Mouse (Mus musculus) midbrain, embryonic 16.5 days (tissue): ENCODE results near the gene Utf1. TPM values are rescaled to one million over a fixed set of nuclear protein-coding genes. Genes with fewer than 3 reads are reported as not detected.

Experiments
- ATAC-seq: fragments of 200-750 bp; cut with Nextera tagmentation; 2 replicates; pipeline ENCODE4 v1.8.0; 2017; ENCODE audit warnings: moderate TSS enrichment
- H3K27ac ChIP-seq: fragments of 300-500 bp; sonication (generic); 2 replicates; pipeline ENCODE4 v1.5.1; 2014; ENCODE audit warnings: mild to moderate bottlenecking, low read length, mixed read lengths
- H3K27me3 ChIP-seq: fragments of 300-500 bp; sonication (generic); 2 replicates; pipeline ENCODE4 v1.6.1; 2014; ENCODE audit warnings: low read depth, low read length, mixed read lengths; ENCODE audit not compliant: control insufficient read depth, insufficient read depth
- H3K36me3 ChIP-seq: fragments of 300-500 bp; sonication (generic); 2 replicates; pipeline ENCODE4 v1.6.1; 2014; ENCODE audit warnings: mild to moderate bottlenecking, low read length, moderate library complexity, mixed read lengths; ENCODE audit not compliant: control insufficient read depth, insufficient read depth
- H3K4me1 ChIP-seq: fragments of 300-500 bp; sonication (generic); 2 replicates; pipeline ENCODE4 v1.6.1; 2014; ENCODE audit warnings: mild to moderate bottlenecking, low read length, mixed read lengths; ENCODE audit not compliant: control insufficient read depth, insufficient read depth
- H3K4me2 ChIP-seq: fragments of 300-500 bp; sonication (generic); 2 replicates; pipeline ENCODE4 v1.6.1; 2014; ENCODE audit warnings: mild to moderate bottlenecking, low read length, mixed read lengths
- H3K4me3 ChIP-seq: fragments of 300-500 bp; sonication (generic); 2 replicates; pipeline ENCODE4 v1.5.1; 2014; ENCODE audit warnings: low read depth, mild to moderate bottlenecking, low read length, moderate library complexity, mixed read lengths
- H3K9ac ChIP-seq: fragments of 300-500 bp; sonication (generic); 2 replicates; pipeline ENCODE4 v1.6.1; 2014; ENCODE audit warnings: low read depth, low read length, mixed read lengths
- H3K9me3 ChIP-seq: fragments of 300-500 bp; sonication (generic); replicated peaks from 2 replicates; pipeline ENCODE4 v1.6.1; 2014; ENCODE audit warnings: mild to moderate bottlenecking, low read length, mixed read lengths; ENCODE audit not compliant: control insufficient read depth, poor library complexity, severe bottlenecking
- WGBS: fragments of 180-500 bp; shearing (Covaris S2); extraction: QIAGEN DNeasy Blood & Tissue Kit; methylation state at CpG from one replicate; pipeline ENCODE4 v1.1.7; 2014; 5-methylcytosine and 5-hydroxymethylcytosine counted together
- polyA plus RNA-seq: library from polyadenylated mRNA; unstranded; fragments of >200 nt; fragmentation: Nextera tagmentation; extraction: Ambion mirVana; gene quantifications from 2 replicates; pipeline ENCODE4 v1.2.1, GENCODE M21; 2015

Gene Utf1
- polyA plus RNA-seq, 1 experiment from 2014 or later: not detected

GRCm38 (mm10) chr7:139901981-139902380 lies 41.6 kb upstream of the Utf1 start:
- Histone ChIP-seq H3K27me3 (no peaks in the 10 kb centered on the region), H3K4me2 (no peak overlapping the region), H3K27ac (no peak overlapping the region), H3K9me3 (no peaks in the 10 kb centered on the region), H3K4me1 (peaks cover 13% of the 10 kb centered on the region), H3K36me3 (peaks cover 12% of the 10 kb centered on the region), H3K9ac (no peak overlapping the region), H3K4me3 (no peak overlapping the region)
- 32% methylated on average over 1 of the region's 1 CpGs for whole genome bisulfite sequencing
- no peak for ATAC-seq

DNA sequence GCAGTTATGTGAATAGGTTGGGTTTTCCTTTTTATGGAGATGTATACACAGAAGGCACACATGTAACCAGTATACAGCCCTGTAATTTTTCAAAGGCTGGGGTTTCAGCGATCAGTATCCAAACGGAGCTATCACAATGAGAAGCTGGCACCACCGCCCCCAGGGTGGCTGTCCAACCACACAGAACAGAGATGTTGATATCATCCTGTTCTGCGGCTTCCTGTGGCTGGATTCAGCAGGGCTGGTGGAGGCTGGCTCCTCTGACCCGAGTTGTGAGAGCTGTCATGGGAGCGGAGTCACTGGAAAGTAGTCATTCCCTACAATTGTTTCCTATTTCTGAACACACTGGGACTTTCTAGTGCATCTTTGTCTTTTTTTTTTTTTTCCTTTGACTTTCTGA lies 38.3 kb upstream of the Utf1 start:
- no peak overlapping the region for H3K4me2 ChIP-seq
- no peak for ATAC-seq
- H3K27ac ChIP-seq: peak overlapping the region; percentile 58; the same call in 1 of the 2 replicates
- no peak overlapping the region for H3K4me3 ChIP-seq
- H3K9ac ChIP-seq: no peak overlapping the region
- H3K27me3 ChIP-seq: no peaks in the 10 kb centered on the region
- peaks cover 7% of the 10 kb centered on the region; the same call in 1 of the 2 replicates for H3K36me3 ChIP-seq
- H3K9me3 ChIP-seq: no peaks in the 10 kb centered on the region
- peaks cover 35% of the 10 kb centered on the region for H3K4me1 ChIP-seq
- WGBS: 25% methylated on average over 6 of the region's 6 CpGs

GRCm38 (mm10) chr7:139905661-139906060 lies 37.9 kb upstream of the Utf1 start:
- 6% methylated on average over 6 of the region's 6 CpGs for WGBS
- Histone ChIP-seq H3K4me2 (no peak overlapping the region), H3K27me3 (no peaks in the 10 kb centered on the region), H3K9me3 (no peaks in the 10 kb centered on the region), H3K36me3 (peaks cover 7% of the 10 kb centered on the region; the same call in 1 of the 2 replicates), H3K9ac (no peak overlapping the region), H3K4me1 (peaks cover 36% of the 10 kb centered on the region), H3K27ac (no peak overlapping the region), H3K4me3 (no peak overlapping the region)
- no peak for ATAC-seq

DNA sequence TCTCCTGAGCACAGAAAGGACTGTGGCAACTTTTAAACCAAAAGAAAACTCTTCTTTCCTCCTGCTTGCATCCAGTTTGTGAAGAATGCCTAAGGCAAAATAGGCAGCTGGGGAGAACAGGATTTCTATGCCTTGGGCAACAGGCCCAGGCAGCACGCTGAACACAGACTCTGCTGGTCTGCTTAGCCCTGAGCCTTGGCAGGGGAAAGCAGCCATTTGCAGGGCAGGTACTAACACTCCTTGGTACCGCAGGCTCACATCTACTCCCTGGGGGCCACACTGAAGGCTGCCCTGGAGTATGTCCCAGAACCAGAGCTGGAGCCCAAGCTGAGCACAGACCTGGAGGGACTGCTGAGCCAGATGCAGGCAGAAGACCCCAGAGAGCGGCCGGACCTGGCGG lies 35.4 kb upstream of the Utf1 start:
- Histone ChIP-seq H3K27ac (peak overlapping the region; percentile 70), H3K4me3 (no peak overlapping the region), H3K4me1 (peaks cover 36% of the 10 kb centered on the region), H3K9ac (peak overlapping the region; percentile 25; the same call in 1 of the 2 replicates), H3K4me2 (peak overlapping the region; percentile 9; the same call in 1 of the 2 replicates), H3K9me3 (no peaks in the 10 kb centered on the region), H3K36me3 (no peaks in the 10 kb centered on the region; the same call in 1 of the 2 replicates), H3K27me3 (0 out of 2 replicates have a peak, but pooled peaks cover 2% of the 10 kb centered on the region)
- 46% methylated on average over 5 of the region's 5 CpGs for WGBS
- 0 out of 2 replicates have a peak, but pooled peaks have one; percentile 47 for ATAC-seq

DNA sequence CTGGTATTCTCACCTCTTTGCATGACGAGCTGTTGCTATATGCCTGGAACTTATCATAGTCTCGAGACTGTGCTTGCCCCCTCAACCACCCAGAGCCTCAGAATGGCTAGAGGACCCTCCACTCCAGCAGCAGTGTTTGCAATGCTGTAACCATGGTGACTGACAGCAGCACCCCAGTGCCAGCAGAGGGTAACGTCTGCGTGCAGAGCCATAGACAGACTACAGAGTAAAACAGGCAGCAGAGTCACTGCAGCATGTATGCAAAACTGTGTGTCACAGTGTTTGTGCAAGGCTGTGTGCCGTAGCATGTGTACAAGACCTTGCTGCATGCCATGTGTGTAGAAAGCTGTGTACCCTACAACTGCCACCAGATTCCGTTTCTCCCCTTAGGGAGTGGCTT lies 34.1 kb upstream of the Utf1 start:
- 28% methylated on average over 6 of the region's 6 CpGs for WGBS
- Histone ChIP-seq H3K9me3 (no peaks in the 10 kb centered on the region), H3K4me3 (no peak overlapping the region), H3K9ac (no peak overlapping the region), H3K27me3 (peaks cover 9% of the 10 kb centered on the region), H3K36me3 (no peaks in the 10 kb centered on the region; the same call in 1 of the 2 replicates), H3K4me2 (no peak overlapping the region), H3K4me1 (peaks cover 38% of the 10 kb centered on the region), H3K27ac (peak overlapping the region; percentile 49)
- peak; percentile 72 for ATAC-seq

- ATAC-seq: no peak
Measured at GRCm38 (mm10) chr7:139910204-139910835, 33.3 kb upstream of the Utf1 start.

GRCm38 (mm10) chr7:139914141-139915047 lies 29.2 kb upstream of the Utf1 start:
- peak overlapping the region; percentile 13; the same call in 1 of the 2 replicates for H3K4me3 ChIP-seq
- H3K27ac ChIP-seq: no peak overlapping the region
- H3K4me1 ChIP-seq: peaks cover 20% of the 10 kb centered on the region
- 0 out of 2 replicates have a peak overlapping the region, but pooled peaks have one; percentile 25 for H3K9ac ChIP-seq
- no peaks in the 10 kb centered on the region for H3K9me3 ChIP-seq
- H3K4me2 ChIP-seq: peak overlapping the region; percentile 42
- H3K27me3 ChIP-seq: peaks cover 13% of the 10 kb centered on the region
- 14% methylated on average over 29 of the region's 29 CpGs for WGBS
- H3K36me3 ChIP-seq: no peaks in the 10 kb centered on the region; the same call in 1 of the 2 replicates
- ATAC-seq: no peak; the same call in 1 of the 2 replicates

More at GRCm38 (mm10) chr7:139910204-139910835, 33.3 kb upstream of the Utf1 start:
- Histone ChIP-seq H3K27ac (no peak overlapping the region), H3K4me1 (peaks cover 32% of the 10 kb centered on the region), H3K4me2 (no peak overlapping the region), H3K27me3 (peaks cover 9% of the 10 kb centered on the region), H3K36me3 (no peaks in the 10 kb centered on the region; the same call in 1 of the 2 replicates), H3K4me3 (no peak overlapping the region), H3K9me3 (no peaks in the 10 kb centered on the region), H3K9ac (peak overlapping the region; percentile 30; the same call in 1 of the 2 replicates)
- WGBS: 64% methylated on average over 11 of the region's 11 CpGs

GRCm38 (mm10) chr7:139915646-139916257 lies 27.8 kb upstream of the Utf1 start:
- no peaks in the 10 kb centered on the region for H3K9me3 ChIP-seq
- no peak overlapping the region for H3K4me3 ChIP-seq
- peaks cover 17% of the 10 kb centered on the region for H3K27me3 ChIP-seq
- H3K36me3 ChIP-seq: peaks cover 5% of the 10 kb centered on the region; the same call in 1 of the 2 replicates
- 6% methylated on average over 14 of the region's 14 CpGs for WGBS
- ATAC-seq: no peak
- H3K4me2 ChIP-seq: peak overlapping the region; percentile 36
- 0 out of 2 replicates have a peak overlapping the region, but pooled peaks have one; percentile 25 for H3K9ac ChIP-seq
- peaks cover 12% of the 10 kb centered on the region for H3K4me1 ChIP-seq
- peak overlapping the region; percentile 10; the same call in 1 of the 2 replicates for H3K27ac ChIP-seq
